ENCODE assay signal across 28 mouse cellular contexts in the genomic region with DNA sequence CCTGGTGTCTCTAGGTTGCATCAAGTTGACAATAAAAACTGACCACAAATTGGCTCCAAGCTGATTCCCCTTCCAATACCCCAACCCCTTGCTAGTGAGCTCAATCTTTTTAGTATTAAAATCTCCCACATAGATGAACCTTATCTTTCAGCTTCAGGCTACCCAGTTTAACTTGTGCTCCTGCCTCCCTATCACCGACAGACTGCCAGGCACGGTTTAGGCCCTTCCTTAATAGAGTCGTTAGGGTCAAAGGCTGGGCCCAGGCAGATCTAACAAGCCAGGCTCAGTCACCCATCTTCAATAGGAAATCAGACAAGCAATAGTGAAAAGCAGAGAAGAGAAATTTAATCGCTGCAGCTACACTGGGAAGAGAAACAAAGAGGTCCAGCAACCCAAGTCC.
"Had no signal": no experiment of that assay in that cellular context is flagged by ENCODE, and none has a peak within 500 bp of the region (broad histone marks: within the 10 kb centered on the region; RNA-seq: fewer than 3 reads in every experiment).

No protein-coding gene starts in this region.

- DNase-seq: cerebellum, adult 18-20 months; cerebellum, adult 2 months; cerebellum, adult 8-10 months; cerebellum, adult 9-10 months; cerebellum, adult 9-11 months; cerebellum, postnatal 10 days; cerebellum, postnatal 14 days; cerebellum, postnatal 25 days; cerebellum, postnatal 36 days; embryo, embryonic 11 days; forebrain, postnatal 0 days; gastrocnemius, adult 2 months; gastrocnemius, postnatal 10 days; gastrocnemius, postnatal 14 days; gastrocnemius, postnatal 25 days; gastrocnemius, postnatal 36 days; heart, adult 11 months had no signal

- H3K9me3 ChIP-seq: embryonic facial prominence, embryonic 10.5 days; embryonic facial prominence, embryonic 12.5 days; embryonic facial prominence, embryonic 13.5 days; embryonic facial prominence, embryonic 15.5 days; forebrain, embryonic 10.5 days; forebrain, embryonic 12.5 days; forebrain, embryonic 13.5 days; forebrain, embryonic 15.5 days had no signal

- H3K4me1 ChIP-seq: embryonic facial prominence, embryonic 15.5 days; forebrain, embryonic 12.5 days; forebrain, embryonic 13.5 days; forebrain, embryonic 15.5 days had no signal

- H3K27me3 ChIP-seq: embryonic facial prominence, embryonic 12.5 days; embryonic facial prominence, embryonic 13.5 days; embryonic facial prominence, embryonic 15.5 days; forebrain, embryonic 12.5 days; forebrain, embryonic 13.5 days; forebrain, embryonic 15.5 days had no signal

- H3K4me3 ChIP-seq: embryonic facial prominence, embryonic 10.5 days; embryonic facial prominence, embryonic 12.5 days; embryonic facial prominence, embryonic 13.5 days; embryonic facial prominence, embryonic 15.5 days; erythroblast, embryonic 14.5 days; forebrain, embryonic 10.5 days; forebrain, embryonic 12.5 days; forebrain, embryonic 13.5 days; forebrain, embryonic 15.5 days; gastrocnemius, adult 2 months had no signal

- H3K4me2 ChIP-seq: embryonic facial prominence, embryonic 12.5 days; embryonic facial prominence, embryonic 13.5 days; embryonic facial prominence, embryonic 15.5 days; forebrain, embryonic 12.5 days; forebrain, embryonic 13.5 days; forebrain, embryonic 15.5 days had no signal

- H3K36me3 ChIP-seq: embryonic facial prominence, embryonic 10.5 days; embryonic facial prominence, embryonic 12.5 days; embryonic facial prominence, embryonic 13.5 days; embryonic facial prominence, embryonic 15.5 days; forebrain, embryonic 10.5 days; forebrain, embryonic 12.5 days; forebrain, embryonic 15.5 days had no signal

- H3K9ac ChIP-seq: embryonic facial prominence, embryonic 12.5 days; embryonic facial prominence, embryonic 13.5 days; embryonic facial prominence, embryonic 15.5 days; forebrain, embryonic 12.5 days; forebrain, embryonic 13.5 days; forebrain, embryonic 15.5 days; forebrain, postnatal 0 days had no signal

- ATAC-seq: forebrain, embryonic 13.5 days; forebrain, embryonic 14.5 days; forebrain, embryonic 15.5 days; forebrain, embryonic 16.5 days; forebrain, postnatal 0 days had no signal

- H3K27ac ChIP-seq: embryonic facial prominence, embryonic 10.5 days; embryonic facial prominence, embryonic 12.5 days; embryonic facial prominence, embryonic 13.5 days; embryonic facial prominence, embryonic 15.5 days; forebrain, embryonic 10.5 days; forebrain, embryonic 12.5 days; forebrain, embryonic 13.5 days; forebrain, embryonic 15.5 days; gastrocnemius, adult 2 months had no signal
